Mouse (Mus musculus) CD4-positive, CD25-positive, alpha-beta regulatory T cell, adult 2 months (primary cell): ENCODE data around the gene H2afj.

Experiments
- DNase-seq: peaks from one replicate; pipeline ENCODE4 v3.0.0-alpha.2; 2012; ENCODE audit warnings: low read depth, low spot score

Gene H2afj

DNA sequence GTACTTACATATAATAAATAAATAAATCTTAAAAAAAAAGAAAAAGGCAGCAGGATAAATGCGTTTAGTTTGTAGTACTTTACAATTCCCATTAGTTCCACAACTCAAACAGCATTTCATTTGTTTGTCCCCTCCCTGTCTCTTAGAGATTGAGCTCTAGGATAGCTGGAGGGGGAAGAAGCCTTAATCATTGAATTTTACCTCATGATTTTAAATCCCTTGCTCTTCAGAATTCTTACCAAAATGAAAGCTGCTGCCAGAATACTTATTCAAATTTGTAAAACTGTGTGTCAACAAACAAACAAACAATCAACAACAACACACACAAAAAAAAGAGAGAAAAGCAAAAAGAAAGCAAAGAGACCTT lies 2.7 kb upstream of the H2afj start:
- no peak for DNase-seq

DNA sequence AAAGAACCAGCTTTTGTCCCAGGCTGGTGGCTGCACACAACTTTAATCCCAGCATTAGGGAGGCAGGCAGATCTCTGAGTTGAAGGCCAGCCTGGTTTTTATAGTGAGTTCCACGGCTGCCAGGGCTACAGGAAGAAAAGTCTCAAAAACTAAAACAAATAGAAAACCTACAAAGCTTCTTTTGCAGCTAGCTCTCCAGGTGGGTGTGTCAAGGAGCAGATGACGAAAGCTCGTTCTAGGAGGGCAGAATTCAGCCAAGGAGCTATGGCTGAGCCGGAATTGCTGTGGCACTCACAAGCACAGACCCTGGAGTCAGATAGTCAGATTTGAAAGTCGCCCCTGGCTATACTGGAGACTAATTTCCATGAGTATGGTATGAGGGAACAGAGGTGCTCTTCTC lies 1.2 kb upstream of the H2afj start:
- DNase-seq, result no peak

DNA sequence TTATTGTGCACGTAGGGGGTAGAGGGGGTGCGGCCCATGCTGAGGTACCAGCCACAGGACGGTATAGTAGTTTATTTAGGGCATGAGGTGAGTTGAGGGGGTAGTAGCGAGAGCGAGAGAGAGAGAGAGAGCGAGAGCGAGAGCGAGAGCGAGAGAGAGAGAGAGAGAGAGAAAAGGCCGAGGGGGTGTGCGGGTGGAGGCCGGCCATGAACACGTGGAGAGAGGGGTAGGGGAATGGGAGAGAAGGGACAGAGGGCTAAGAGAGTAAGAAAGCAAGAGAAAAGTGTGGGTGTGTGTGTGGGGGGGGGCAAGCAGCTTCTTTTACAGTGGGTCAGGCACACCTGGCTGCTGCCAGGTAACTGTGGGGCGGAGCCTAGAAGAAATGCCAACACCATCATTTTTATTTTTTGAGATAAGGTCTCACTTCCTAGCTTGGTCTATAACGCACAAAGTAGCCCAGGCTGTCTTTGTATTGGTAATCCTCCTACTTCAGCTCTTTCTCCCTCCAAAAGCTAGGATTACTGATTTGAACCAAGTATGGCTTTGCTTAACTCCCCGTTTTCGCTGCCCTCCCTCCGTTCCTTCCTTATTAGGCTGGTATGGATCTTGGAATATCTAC lies 540 bp upstream of the H2afj start:
- peak; percentile 29 for DNase-seq

DNA sequence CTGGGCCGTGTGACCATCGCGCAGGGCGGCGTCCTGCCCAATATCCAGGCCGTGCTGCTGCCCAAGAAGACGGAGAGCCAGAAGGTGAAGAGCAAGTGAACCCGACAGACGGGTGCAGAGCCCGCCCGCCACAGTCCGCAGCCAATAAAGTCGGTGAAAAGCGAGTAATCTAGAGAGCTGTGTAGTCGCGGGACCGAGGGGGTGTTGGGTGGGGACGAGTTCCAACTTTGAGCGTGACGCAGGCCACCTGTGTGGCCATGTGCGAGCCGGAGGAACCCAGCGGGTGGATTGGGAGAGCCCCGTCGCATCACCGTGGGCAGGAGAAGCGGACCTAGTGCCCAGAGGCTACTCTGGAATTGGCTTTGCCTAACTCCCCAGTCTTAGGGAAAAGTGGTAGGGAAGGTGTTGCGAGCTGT lies 595 bp downstream of the H2afj start:
- peak; percentile 64 for DNase-seq

DNA sequence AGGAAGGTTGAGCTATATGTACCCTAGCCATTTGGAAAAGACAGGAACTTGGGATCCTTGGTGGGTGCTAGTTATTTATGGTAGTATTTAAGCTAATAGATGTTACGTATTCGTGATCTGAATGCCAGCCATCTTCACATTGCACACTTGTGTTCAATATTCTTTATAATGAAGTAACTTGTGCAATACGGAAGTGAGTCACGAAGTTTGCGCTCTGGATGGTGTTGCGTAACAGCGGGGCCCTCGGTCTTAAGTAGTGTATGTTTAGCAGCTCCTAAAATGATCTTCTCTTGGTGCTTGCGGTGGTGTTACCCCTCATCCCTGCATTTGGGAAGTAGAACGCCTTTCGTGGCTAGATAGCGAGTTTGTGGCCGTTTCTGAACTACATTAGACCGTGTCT lies 1.0 kb downstream of the H2afj start:
- DNase-seq, result peak; percentile 81

DNA sequence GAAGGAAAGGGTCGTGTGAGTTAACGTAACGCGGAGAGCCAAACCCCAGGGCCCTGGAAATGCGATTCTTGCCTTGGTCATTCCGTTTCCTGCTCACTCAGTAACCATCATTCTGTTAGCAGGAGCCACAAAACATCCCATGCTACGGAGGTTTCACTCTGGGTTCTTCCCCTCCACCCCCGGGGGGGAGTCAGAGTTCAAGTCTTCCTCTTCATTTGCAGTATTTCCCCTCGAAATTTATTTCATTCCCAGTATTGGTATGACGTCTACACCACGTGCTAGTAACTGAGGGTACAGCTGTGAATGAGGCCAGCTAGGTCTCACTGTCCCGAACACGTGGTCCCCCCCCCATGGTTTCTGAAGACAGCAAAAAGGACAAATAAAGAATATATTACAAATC lies 1.6 kb downstream of the H2afj start:
- DNase-seq, result peak; percentile 23

DNA sequence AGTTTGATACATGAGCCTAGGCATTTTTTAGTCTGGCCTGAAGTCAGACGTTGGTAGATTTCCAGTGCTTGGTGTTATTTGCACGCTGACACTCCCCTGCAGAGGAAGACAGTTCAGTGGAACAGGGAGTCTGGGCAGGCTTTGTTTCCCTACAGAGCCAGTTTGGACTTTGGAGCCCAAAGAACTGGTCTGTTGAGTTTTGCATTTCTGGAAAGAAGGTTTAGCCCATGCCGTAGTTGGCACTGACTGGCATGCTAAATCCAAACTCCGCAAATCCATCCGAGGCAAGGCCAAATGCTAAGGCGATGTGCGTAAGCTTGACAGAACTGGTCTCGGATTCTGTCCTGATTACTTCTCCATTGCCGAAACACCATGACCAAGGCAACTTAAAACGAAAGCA lies 3.2 kb downstream of the H2afj start:
- DNase-seq, result no peak

DNA sequence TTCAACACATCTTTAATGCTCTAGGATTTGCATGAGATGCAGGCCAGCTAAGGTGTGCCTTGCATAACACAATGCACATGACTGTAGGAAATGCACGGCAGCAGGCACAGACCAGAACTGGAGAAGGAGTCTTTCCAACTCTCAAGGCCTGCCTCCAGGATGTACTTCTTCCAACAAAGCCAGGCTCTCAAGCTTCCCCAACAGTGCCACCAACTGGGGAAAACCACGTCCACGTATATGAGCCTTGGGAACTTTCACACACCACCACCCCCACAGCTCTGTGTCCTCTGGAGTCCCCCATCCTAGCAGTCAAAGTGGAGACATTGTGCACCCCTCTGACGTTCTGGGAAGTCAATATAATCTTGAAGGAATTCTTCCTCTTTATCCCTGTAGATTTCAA lies 5.1 kb downstream of the H2afj start:
- no peak for DNase-seq

DNA sequence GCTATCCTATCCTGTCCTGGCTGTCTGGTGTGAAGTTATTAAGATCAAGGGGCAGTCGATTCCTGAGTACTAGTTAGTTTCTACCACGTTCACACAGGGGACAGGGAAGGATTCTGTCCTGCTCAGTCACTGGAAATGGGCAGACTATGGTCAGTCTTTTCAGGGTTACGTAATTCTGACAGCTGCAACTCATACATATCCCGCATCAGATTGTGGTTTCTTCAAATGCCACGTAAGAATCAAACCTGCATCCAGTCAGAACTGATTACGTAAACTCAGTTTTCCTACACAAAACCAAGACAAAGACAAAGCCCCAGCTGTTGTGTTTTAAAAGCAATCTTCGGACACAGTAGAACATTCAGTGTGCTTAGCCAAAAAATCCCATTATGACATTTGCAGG lies 7.3 kb downstream of the H2afj start:
- DNase-seq, result no peak

DNA sequence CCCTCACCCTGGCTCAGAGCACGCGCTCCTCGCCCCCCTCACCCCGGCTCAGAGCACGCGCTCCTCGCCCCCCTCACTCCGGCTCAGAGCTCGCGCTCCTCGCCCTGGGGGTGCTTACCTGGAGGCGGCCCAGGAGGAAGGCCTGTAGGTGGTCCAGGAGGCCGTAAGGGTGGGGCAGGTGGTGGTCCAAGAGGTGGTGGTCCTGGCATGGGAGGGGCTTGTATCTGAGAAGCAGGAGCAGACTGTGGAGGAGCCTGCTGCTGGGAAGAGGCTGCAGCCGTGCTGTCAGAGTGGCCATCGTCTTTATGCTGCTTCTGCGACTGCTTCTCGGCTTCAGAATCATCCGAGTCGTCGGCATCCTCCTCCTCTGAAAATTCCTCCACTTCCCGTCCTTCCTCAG lies 8.8 kb downstream of the H2afj start:
- no peak for DNase-seq

DNA sequence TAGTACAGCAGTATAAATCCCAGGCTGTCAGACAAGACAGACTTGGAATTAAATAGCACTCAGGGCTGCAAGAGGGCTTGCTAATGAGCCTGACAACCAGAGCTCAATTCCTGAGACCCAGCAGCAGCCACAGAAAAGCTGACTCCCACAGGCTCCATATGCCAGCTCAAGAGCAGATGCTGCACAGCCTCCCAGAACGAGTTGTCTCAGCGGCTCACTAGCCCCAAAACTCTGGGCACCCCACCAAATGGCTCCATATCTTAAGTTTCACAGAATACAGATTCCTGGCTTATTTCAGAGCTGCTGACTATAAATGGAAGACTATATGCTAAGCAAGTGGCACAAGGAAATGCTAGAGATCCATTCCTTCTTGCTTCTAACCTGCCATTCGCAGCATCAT lies 9.5 kb downstream of the H2afj start:
- no peak for DNase-seq

DNA sequence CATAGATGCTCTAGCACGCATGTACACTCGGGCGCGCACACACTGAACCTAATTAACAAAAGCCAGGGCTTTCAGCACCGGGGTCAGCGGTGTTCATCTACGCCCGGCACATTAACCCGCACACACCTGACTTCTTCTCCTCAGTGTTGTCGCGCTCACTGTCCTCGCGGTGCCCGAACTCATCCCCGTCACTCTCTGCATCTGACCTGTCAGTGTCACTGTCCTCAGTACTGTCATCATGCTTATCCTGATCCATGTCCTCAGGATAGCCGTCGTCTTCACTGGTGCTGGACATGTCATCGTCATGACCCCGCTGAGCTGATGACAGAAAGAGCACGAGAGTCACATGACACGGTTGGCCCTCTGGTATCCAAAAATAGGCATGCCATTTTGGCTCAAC lies 12.3 kb downstream of the H2afj start:
- DNase-seq, result no peak

DNA sequence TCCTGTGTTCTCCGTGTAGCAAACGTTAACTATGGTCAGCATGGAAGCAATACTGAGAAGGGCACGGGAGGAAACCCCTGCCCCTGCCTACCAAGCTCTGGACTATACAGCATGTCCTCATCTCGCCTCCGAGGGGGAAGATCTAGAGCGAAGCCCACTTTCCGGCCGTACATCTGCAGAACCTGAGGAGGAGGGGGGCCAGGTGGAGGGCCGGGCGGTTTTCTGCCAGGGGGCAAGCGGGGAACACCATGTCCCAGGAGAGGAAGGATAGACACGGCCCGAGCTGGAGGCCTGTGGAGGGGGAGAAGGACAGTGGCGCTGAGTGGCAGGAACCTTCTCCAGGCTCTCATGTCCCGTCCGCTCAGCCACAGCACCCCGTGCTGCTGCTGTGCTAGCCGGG lies 13.0 kb downstream of the H2afj start:
- no peak for DNase-seq

DNA sequence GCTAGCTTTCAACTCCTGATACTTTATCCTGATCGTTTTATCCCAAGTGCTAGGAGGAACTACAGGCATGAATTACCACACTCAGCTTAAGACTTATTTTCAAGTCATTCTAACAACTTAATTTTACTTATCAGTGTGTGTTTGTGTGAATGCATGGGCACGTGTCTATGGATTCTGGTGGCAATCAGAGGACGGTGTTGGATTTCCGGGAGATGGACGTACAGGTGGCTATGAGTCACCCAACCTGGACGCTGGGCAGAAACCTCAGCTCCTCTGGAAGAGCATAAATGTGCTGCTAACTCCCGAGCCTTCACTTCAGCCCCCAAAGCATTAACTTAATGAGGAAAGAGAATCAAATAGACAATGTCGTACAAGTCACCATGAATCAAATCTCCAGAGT lies 16.9 kb downstream of the H2afj start:
- DNase-seq, result no peak

DNA sequence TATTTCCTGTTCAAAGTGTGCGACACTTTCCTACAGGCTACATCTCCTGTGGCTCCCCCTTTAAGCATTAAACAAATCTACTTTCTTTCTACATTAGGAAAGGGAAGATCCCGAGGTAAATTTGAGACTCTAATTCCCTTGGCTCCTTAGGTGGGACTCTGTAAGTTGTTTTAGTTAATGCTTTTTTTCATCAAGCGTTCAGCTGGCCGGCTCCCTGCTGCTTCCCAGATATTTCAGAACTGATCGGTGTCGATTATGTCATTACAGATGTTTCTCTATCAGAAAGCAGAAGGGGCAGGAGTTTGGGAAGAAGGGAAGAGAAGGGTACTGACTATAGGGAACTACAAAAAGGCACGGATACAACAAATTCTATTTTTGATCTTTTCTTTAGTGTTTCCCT lies 19.1 kb downstream of the H2afj start:
- no peak for DNase-seq

DNA sequence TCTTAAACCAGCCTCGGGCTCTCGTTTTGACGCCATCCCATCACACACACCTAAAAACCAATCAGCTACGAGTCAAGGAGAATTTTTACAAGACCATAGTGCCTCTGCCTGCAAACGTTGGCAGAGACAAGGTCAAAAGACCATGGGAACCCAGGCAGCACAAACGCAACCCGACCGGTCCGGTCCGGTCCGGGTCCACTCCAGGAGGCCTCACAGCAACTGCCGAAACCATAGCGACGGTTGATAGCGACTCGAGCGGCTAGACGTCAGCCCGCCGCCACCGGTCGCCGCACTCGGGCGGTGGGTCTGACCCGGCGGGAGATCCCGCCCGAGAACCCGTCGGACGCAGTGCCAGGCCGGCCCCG lies 19.5 kb downstream of the H2afj start, which contains the start of gene BC049715:
Gene BC049715, plus strand, starts transcription at position 111 of the 365 bp plus-strand sequence.
- no peak for DNase-seq

DNA sequence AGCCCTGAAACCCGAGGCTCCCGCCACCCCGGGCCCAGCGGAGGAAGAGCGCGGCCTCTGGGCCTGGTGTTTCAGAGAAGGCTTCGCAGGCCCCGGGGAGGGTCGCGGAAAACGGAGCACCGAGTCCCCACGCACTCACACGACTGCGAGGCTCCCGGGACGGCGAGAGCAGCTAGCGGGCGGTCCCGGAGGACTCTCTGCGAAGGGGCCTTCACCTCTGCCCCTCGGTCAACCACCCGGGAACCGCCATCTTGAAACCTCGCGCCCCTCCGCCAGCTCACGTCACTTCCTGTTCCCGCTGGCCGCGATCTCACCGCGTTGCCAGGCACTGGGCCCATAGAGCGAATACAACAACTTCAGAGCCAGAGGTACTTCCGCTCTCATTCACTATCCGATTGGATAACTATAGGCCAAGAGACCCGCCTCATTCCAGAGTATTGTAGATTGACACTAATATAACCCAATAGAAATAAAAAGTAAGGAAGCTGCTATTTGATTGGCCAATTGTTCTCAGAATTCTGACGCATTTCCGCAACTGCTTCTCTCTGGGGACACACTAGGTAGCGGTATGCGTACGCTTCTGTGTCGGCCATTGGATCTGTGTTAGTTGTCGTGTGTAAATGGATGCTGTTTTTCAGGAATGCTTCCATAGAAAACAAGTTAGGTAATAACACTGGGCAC lies 20.0 kb downstream of the H2afj start, which contains the start of gene Wbp11:
Gene Wbp11, minus strand, starts transcription at position 353 of the 681 bp plus-strand sequence.
- peak; percentile 97 for DNase-seq

DNA sequence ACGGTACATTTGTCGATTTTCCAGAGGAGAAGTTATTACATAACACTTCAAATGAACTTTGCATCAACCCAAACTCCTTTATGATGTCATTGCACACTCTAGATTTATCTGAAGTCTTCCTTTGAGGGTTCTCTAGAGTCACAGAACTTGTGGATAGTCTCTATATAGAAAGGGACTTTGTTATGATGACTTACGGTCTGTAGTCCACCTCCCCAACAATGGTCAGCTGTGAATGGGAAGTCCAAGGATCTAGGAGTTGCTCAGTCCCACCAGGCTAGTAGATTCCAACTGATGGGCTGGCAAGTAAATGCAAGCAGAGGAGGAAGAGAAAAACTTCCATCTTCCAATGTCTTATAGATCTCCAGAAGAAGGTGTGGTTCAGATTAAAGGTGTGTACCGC lies 20.6 kb downstream of the H2afj start:
- DNase-seq, result no peak

DNA sequence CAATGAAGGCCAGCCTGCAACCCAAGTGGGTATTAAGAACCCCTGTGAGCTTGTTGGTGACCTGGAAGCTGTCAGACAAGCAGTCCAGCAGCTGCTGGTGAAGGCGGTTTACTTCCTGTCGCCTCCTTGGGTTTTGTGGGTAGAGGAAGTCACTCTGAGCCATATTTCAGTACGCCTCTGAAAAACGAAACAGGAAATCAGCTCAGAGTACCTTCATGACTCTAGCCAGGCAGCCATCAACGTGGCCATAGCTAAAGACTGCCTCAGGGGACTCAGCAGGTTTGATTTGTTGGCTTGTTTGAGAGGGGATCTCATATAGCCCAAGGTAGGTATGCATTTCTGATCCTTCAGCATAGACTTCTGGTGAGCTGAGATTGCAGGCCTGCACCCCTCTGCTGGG lies 23.7 kb downstream of the H2afj start:
- peak; percentile 62 for DNase-seq

DNA sequence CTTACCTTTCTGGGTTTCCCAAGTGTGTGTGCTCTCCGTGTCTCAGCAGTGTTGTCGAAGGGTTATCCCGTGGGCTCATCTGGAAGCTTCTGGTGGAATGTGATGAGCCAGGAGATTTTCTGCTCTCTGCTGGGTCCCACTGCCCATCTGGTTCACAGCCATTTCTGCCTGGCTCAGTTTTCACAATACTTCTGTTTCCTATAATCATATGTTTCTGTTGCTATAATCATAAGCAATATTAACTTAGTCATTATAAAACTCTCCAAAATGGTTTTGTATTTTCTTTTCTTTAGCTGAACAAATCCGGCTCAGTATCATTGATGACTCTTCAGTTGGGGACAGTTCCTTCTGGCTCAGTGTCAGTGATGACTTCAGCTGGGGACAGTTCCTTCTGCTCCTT lies 27.3 kb downstream of the H2afj start, which contains the start of gene Smco3:
Gene Smco3, minus strand, starts transcription at position 101 of the 400 bp plus-strand sequence.
- DNase-seq, result no peak

DNA sequence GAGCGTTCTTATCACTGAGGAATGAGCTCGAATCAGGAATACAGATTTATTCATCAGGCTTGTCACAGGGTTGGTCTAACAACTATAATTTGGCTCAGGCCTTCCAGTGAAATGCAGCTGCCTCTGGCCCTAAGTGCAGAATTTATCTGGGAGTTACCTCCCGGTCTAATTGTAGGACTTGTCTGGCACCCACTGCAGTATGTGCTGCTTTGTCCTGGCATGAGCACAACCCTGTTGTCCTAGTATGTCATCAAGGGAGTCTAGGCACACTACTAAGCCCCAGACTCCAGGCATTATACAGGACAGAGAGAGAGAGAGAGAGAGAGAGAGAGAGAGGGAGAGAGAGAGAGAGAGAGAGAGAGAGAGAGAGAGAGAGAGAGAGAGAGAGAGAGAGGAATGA lies 29.3 kb downstream of the H2afj start:
- no peak for DNase-seq

DNA sequence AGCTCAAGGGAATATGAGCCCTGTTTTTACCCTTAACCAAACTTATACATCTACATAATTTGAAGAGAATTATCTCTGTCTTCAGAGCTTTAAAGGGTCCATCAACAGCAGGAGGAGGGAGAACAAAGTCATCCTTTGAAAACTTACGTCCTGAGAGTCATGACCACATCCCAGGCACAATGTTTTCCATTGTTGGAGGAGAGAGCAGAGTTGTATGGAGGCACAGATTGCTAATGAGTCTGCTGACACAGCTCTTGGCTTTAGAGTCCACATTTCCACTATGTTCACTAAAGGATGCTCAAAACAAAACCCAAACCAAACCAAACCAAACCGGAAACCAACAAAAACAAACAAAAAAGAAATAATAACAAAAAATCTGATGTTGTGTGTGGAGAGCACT lies 36.9 kb downstream of the H2afj start:
- DNase-seq, result no peak

DNA sequence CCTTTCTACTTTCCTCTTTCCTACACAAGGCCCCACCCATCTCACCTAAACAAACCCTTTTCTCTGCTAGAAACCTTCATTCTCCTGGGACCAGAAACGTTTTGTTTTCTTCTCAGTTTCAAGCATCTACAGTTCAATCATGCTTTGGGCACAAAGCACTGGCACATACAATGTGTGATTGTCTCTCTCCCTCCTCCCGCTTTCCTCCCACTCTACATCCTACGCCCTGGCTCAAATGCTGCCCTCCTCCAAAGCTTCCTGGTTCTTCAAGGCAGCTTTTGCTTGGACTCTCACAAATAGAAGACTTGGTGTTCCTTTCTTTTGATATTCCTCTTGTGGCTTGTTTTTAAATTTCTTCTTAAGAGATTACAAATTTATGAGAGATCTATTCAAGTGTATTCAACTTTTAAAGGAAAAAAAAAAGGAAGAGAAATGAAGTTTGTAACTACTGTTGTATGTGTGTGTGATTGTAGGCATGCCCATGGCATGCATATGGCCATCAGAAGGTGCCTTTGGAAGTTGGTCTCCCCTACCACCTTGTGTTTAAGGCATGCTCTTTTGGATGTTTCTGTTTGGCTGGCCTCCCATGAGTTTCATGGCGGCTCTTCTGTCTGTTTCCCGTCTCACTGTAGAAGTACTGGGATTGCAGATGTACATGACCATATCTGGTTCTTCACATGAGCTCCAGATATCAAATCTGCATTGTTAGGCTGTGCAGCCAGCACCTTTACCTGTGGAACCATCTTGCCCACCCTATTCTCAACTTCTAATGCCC lies 37.8 kb downstream of the H2afj start:
- DNase-seq, result no peak
